Mouse (Mus musculus) midbrain, embryonic 16.5 days (tissue): ENCODE data around the gene Ccdc141. TPM values are rescaled to one million over a fixed set of nuclear protein-coding genes. Genes with fewer than 3 reads are reported as not detected.

ENCODE experiments used
- ATAC-seq: fragments of 200-750 bp; cut with Nextera tagmentation; 2 replicates; pipeline ENCODE4 v1.8.0; 2017; ENCODE audit warnings: moderate TSS enrichment
- H3K27ac ChIP-seq: fragments of 300-500 bp; sonication (generic); 2 replicates; pipeline ENCODE4 v1.5.1; 2014; ENCODE audit warnings: mild to moderate bottlenecking, low read length, mixed read lengths
- H3K27me3 ChIP-seq: fragments of 300-500 bp; sonication (generic); 2 replicates; pipeline ENCODE4 v1.6.1; 2014; ENCODE audit warnings: low read depth, low read length, mixed read lengths; ENCODE audit not compliant: control insufficient read depth, insufficient read depth
- H3K36me3 ChIP-seq: fragments of 300-500 bp; sonication (generic); 2 replicates; pipeline ENCODE4 v1.6.1; 2014; ENCODE audit warnings: mild to moderate bottlenecking, low read length, moderate library complexity, mixed read lengths; ENCODE audit not compliant: control insufficient read depth, insufficient read depth
- H3K4me1 ChIP-seq: fragments of 300-500 bp; sonication (generic); 2 replicates; pipeline ENCODE4 v1.6.1; 2014; ENCODE audit warnings: mild to moderate bottlenecking, low read length, mixed read lengths; ENCODE audit not compliant: control insufficient read depth, insufficient read depth
- H3K4me2 ChIP-seq: fragments of 300-500 bp; sonication (generic); 2 replicates; pipeline ENCODE4 v1.6.1; 2014; ENCODE audit warnings: mild to moderate bottlenecking, low read length, mixed read lengths
- H3K4me3 ChIP-seq: fragments of 300-500 bp; sonication (generic); 2 replicates; pipeline ENCODE4 v1.5.1; 2014; ENCODE audit warnings: low read depth, mild to moderate bottlenecking, low read length, moderate library complexity, mixed read lengths
- H3K9ac ChIP-seq: fragments of 300-500 bp; sonication (generic); 2 replicates; pipeline ENCODE4 v1.6.1; 2014; ENCODE audit warnings: low read depth, low read length, mixed read lengths
- H3K9me3 ChIP-seq: fragments of 300-500 bp; sonication (generic); replicated peaks from 2 replicates; pipeline ENCODE4 v1.6.1; 2014; ENCODE audit warnings: mild to moderate bottlenecking, low read length, mixed read lengths; ENCODE audit not compliant: control insufficient read depth, poor library complexity, severe bottlenecking
- WGBS: fragments of 180-500 bp; shearing (Covaris S2); extraction: QIAGEN DNeasy Blood & Tissue Kit; methylation state at CpG from one replicate; pipeline ENCODE4 v1.1.7; 2014; 5-methylcytosine and 5-hydroxymethylcytosine counted together
- polyA plus RNA-seq: library from polyadenylated mRNA; unstranded; fragments of >200 nt; fragmentation: Nextera tagmentation; extraction: Ambion mirVana; gene quantifications from 2 replicates; pipeline ENCODE4 v1.2.1, GENCODE M21; 2015

Ccdc141 gene
- polyA plus RNA-seq, 1 experiment from 2014 or later = 7.1 TPM

GRCm38 (mm10) chr2:77154080-77154479, 16.4 kb downstream of the Ccdc141 start:
- H3K36me3 ChIP-seq = no peaks in the 10 kb centered on the region
- peaks cover 8% of the 10 kb centered on the region for H3K4me1 ChIP-seq
- no peak overlapping the region for H3K27ac ChIP-seq
- ATAC-seq = no peak
- H3K9ac ChIP-seq = no peak overlapping the region
- H3K27me3 ChIP-seq = no peaks in the 10 kb centered on the region
- no peaks in the 10 kb centered on the region for H3K9me3 ChIP-seq
- no peak overlapping the region for H3K4me2 ChIP-seq
- no peak overlapping the region for H3K4me3 ChIP-seq
- 33% methylated on average over 4 of the region's 4 CpGs for WGBS

- 84% methylated on average over 8 of the region's 8 CpGs for WGBS
- no peak overlapping the region for H3K27ac ChIP-seq
- no peaks in the 10 kb centered on the region for H3K9me3 ChIP-seq
- no peak overlapping the region for H3K9ac ChIP-seq
- no peak overlapping the region for H3K4me3 ChIP-seq
- no peaks in the 10 kb centered on the region for H3K36me3 ChIP-seq
- peaks cover 11% of the 10 kb centered on the region for H3K4me1 ChIP-seq
- H3K4me2 ChIP-seq = no peak overlapping the region
- H3K27me3 ChIP-seq = no peaks in the 10 kb centered on the region
- ATAC-seq = no peak
These were observed 19.2 kb downstream of the Ccdc141 start for GRCm38 (mm10) chr2:77151255-77151654.

GRCm38 (mm10) chr2:77149576-77149975, 20.9 kb downstream of the Ccdc141 start:
- no peak overlapping the region for H3K4me3 ChIP-seq
- peak; percentile 75 for ATAC-seq
- no peak overlapping the region for H3K4me2 ChIP-seq
- H3K9me3 ChIP-seq = no peaks in the 10 kb centered on the region
- no peaks in the 10 kb centered on the region for H3K36me3 ChIP-seq
- H3K9ac ChIP-seq = no peak overlapping the region
- peaks cover 11% of the 10 kb centered on the region for H3K4me1 ChIP-seq
- WGBS = 44% methylated on average over 2 of the region's 2 CpGs
- H3K27ac ChIP-seq = peak overlapping the region; percentile 24
- H3K27me3 ChIP-seq = no peaks in the 10 kb centered on the region

GRCm38 (mm10) chr2:77148215-77148614, 22.2 kb downstream of the Ccdc141 start:
- WGBS = 48% methylated on average over 4 of the region's 4 CpGs
- Histone ChIP-seq H3K9ac (no peak overlapping the region), H3K4me3 (no peak overlapping the region), H3K27ac (no peak overlapping the region), H3K4me1 (peaks cover 11% of the 10 kb centered on the region), H3K9me3 (no peaks in the 10 kb centered on the region), H3K4me2 (no peak overlapping the region), H3K36me3 (no peaks in the 10 kb centered on the region), H3K27me3 (no peaks in the 10 kb centered on the region)
- ATAC-seq = peak; percentile 30; the same call in 1 of the 2 replicates

- Histone ChIP-seq H3K36me3 (no peaks in the 10 kb centered on the region), H3K4me2 (no peak overlapping the region), H3K9me3 (no peaks in the 10 kb centered on the region), H3K27ac (no peak overlapping the region), H3K4me1 (peaks cover 11% of the 10 kb centered on the region), H3K9ac (no peak overlapping the region), H3K4me3 (no peak overlapping the region), H3K27me3 (no peaks in the 10 kb centered on the region)
- 92% methylated on average over 2 of the region's 2 CpGs for WGBS
- ATAC-seq = no peak
These were observed 23.5 kb downstream of the Ccdc141 start for GRCm38 (mm10) chr2:77146968-77147367.

- WGBS = 80% methylated on average over 3 of the region's 3 CpGs
- Histone ChIP-seq H3K9me3 (no peaks in the 10 kb centered on the region), H3K4me3 (no peak overlapping the region), H3K9ac (no peak overlapping the region), H3K27me3 (no peaks in the 10 kb centered on the region), H3K27ac (no peak overlapping the region), H3K4me2 (no peak overlapping the region), H3K4me1 (peaks cover 11% of the 10 kb centered on the region), H3K36me3 (no peaks in the 10 kb centered on the region)
- no peak for ATAC-seq
These were observed 24.1 kb downstream of the Ccdc141 start for GRCm38 (mm10) chr2:77146291-77146690.

GRCm38 (mm10) chr2:77143536-77143935, 26.9 kb downstream of the Ccdc141 start:
- H3K27me3 ChIP-seq = no peaks in the 10 kb centered on the region
- no peak for ATAC-seq
- no peak overlapping the region for H3K9ac ChIP-seq
- H3K9me3 ChIP-seq = no peaks in the 10 kb centered on the region
- WGBS = 77% methylated on average over 6 of the region's 6 CpGs
- H3K4me1 ChIP-seq = no peaks in the 10 kb centered on the region; the same call in 1 of the 2 replicates
- H3K4me3 ChIP-seq = no peak overlapping the region
- no peak overlapping the region for H3K4me2 ChIP-seq
- no peaks in the 10 kb centered on the region for H3K36me3 ChIP-seq
- H3K27ac ChIP-seq = no peak overlapping the region

GRCm38 (mm10) chr2:77138879-77139278, 31.6 kb downstream of the Ccdc141 start:
- Histone ChIP-seq H3K27ac (no peak overlapping the region), H3K4me3 (no peak overlapping the region), H3K36me3 (no peaks in the 10 kb centered on the region), H3K9me3 (no peaks in the 10 kb centered on the region), H3K27me3 (no peaks in the 10 kb centered on the region), H3K9ac (no peak overlapping the region), H3K4me2 (no peak overlapping the region), H3K4me1 (no peaks in the 10 kb centered on the region)
- ATAC-seq = no peak
- WGBS = 91% methylated on average over 6 of the region's 6 CpGs

- no peaks in the 10 kb centered on the region for H3K9me3 ChIP-seq
- no peaks in the 10 kb centered on the region for H3K36me3 ChIP-seq
- ATAC-seq = no peak
- no peak overlapping the region for H3K27ac ChIP-seq
- H3K4me2 ChIP-seq = no peak overlapping the region
- no peak overlapping the region for H3K4me3 ChIP-seq
- no peaks in the 10 kb centered on the region for H3K4me1 ChIP-seq
- WGBS = 83% methylated on average over 1 of the region's 1 CpGs
- H3K27me3 ChIP-seq = no peaks in the 10 kb centered on the region
- H3K9ac ChIP-seq = no peak overlapping the region
These were observed 35.5 kb downstream of the Ccdc141 start for GRCm38 (mm10) chr2:77134906-77135305.
